ENCODE assay signal across 8 mouse cellular contexts in genomic region chr12:80434601-80434960, GRCm38 (mm10). TPM values are rescaled to one million over a fixed set of nuclear protein-coding genes. Genes with fewer than 3 reads are reported as not detected.
DNase-seq lines count a peak whose midpoint lies in the region; ATAC-seq and TF ChIP-seq lines count a peak whose summit lies in the region.

No protein-coding gene starts in this region.

- no peak for ATAC-seq in heart, embryonic 14.5 days (ENCODE audit: insufficient number of reproducible peaks, insufficient read depth, low FRiP score, low read depth)
- no peak for ATAC-seq in embryonic facial prominence, embryonic 13.5 days (ENCODE audit: insufficient number of reproducible peaks, insufficient read depth, low FRiP score, low TSS enrichment, low read depth)
- no peak for ATAC-seq in neural tube, embryonic 14.5 days (ENCODE audit: low read depth)
- ATAC-seq in megakaryocyte progenitor cell, adult 5-6 weeks (replicated peaks; ENCODE audit: poor library complexity) = no peak; the same call in 1 of the 2 replicates

- no peak for TF ChIP-seq CTCF in ES-Bruce4 (IDR thresholded peaks at IDR 0.05; ENCODE audit: low read depth, low read length)

- H3K4me2 ChIP-seq in heart, embryonic 14.5 days (ENCODE audit: low read length) = peak overlapping the region; percentile 72
- peak overlapping the region; percentile 81 for H3K4me2 ChIP-seq in embryonic facial prominence, embryonic 13.5 days
- H3K4me2 ChIP-seq in neural tube, embryonic 14.5 days (ENCODE audit: low read depth, low read length) = peak overlapping the region; percentile 49

- no peak for DNase-seq in heart, adult 9 months (ENCODE audit: low spot score in 2 of 2)
- DNase-seq in limb, embryonic 10.5 days (ENCODE audit: low spot score) = no peak
- no peak for DNase-seq in frontal cortex, postnatal 14 days (ENCODE audit: low spot score in 2 of 2)

- H3K4me1 ChIP-seq in heart, embryonic 14.5 days (ENCODE audit: control insufficient read depth in 2 of 2, insufficient read depth in 2 of 2, low read length in 2 of 2) = peaks cover 3 to 15% of the 10 kb centered on the region in 2 experiments
- no peaks in the 10 kb centered on the region for H3K4me1 ChIP-seq in ES-Bruce4 (ENCODE audit: control insufficient read depth, insufficient read depth, low read length)
- peaks cover 17% of the 10 kb centered on the region for H3K4me1 ChIP-seq in embryonic facial prominence, embryonic 13.5 days
- peaks cover 31% of the 10 kb centered on the region for H3K4me1 ChIP-seq in limb, embryonic 10.5 days
- H3K4me1 ChIP-seq in neural tube, embryonic 14.5 days (ENCODE audit: control insufficient read depth, insufficient read depth, low read length) = peaks cover 18% of the 10 kb centered on the region; the same call in 1 of the 2 replicates

- TF ChIP-seq POLR2A in ES-Bruce4 (IDR thresholded peaks at IDR 0.05; ENCODE audit: insufficient read depth, low read length) = no peak

- no peak for TF ChIP-seq EP300 in ES-Bruce4 (IDR thresholded peaks at IDR 0.05; ENCODE audit: insufficient read depth, low read depth, low read length)

- H3K27ac ChIP-seq in heart, embryonic 14.5 days (replicated peaks in 1 of 2; ENCODE audit: control insufficient read depth in 1 of 2, insufficient read depth in 1 of 2, low read depth in 2 of 2, low read length in 2 of 2) = peak overlapping the region; percentile 27 to 96; a peak in 3 of 4 replicates
- peak overlapping the region; percentile 58 for H3K27ac ChIP-seq in ES-Bruce4 (ENCODE audit: insufficient read depth, low read length)
- peak overlapping the region; percentile 98 for H3K27ac ChIP-seq in embryonic facial prominence, embryonic 13.5 days
- H3K27ac ChIP-seq in limb, embryonic 10.5 days = peak overlapping the region; percentile 96
- H3K27ac ChIP-seq in neural tube, embryonic 14.5 days (ENCODE audit: low read depth, low read length) = peak overlapping the region; percentile 94

- peak overlapping the region; percentile 89 to 94 for H3K4me3 ChIP-seq in heart, embryonic 14.5 days (ENCODE audit: control insufficient read depth in 1 of 2, insufficient read depth in 1 of 2, low read depth in 1 of 2, low read length in 2 of 2)
- peak overlapping the region; percentile 99 for H3K4me3 ChIP-seq in ES-Bruce4 (ENCODE audit: low read depth, low read length)
- peak overlapping the region; percentile 91 for H3K4me3 ChIP-seq in embryonic facial prominence, embryonic 13.5 days
- peak overlapping the region; percentile 81 for H3K4me3 ChIP-seq in limb, embryonic 10.5 days
- peak overlapping the region; percentile 93 for H3K4me3 ChIP-seq in neural tube, embryonic 14.5 days (ENCODE audit: low read depth, low read length)

- WGBS in heart, embryonic 14.5 days = 3% methylated on average over 8 of the region's 10 CpGs
- 3% methylated on average over 9 of the region's 10 CpGs for WGBS in embryonic facial prominence, embryonic 13.5 days
- WGBS in limb, embryonic 10.5 days = 11% methylated on average over 9 of the region's 10 CpGs
- WGBS in neural tube, embryonic 14.5 days = 14% methylated on average over 9 of the region's 10 CpGs

- H3K36me3 ChIP-seq in heart, embryonic 14.5 days (ENCODE audit: control insufficient read depth, insufficient read depth, low read length) = 0 out of 2 replicates have a peak, but pooled peaks cover 9% of the 10 kb centered on the region
- no peaks in the 10 kb centered on the region for H3K36me3 ChIP-seq in ES-Bruce4 (ENCODE audit: control insufficient read depth, insufficient read depth, low read length, poor library complexity, severe bottlenecking)
- H3K36me3 ChIP-seq in embryonic facial prominence, embryonic 13.5 days = no peaks in the 10 kb centered on the region
- H3K36me3 ChIP-seq in limb, embryonic 10.5 days = peaks cover 6% of the 10 kb centered on the region; the same call in 1 of the 2 replicates
- H3K36me3 ChIP-seq in neural tube, embryonic 14.5 days (ENCODE audit: control insufficient read depth, insufficient read depth, low read length) = no peaks in the 10 kb centered on the region

- H3K27me3 ChIP-seq in heart, embryonic 14.5 days (ENCODE audit: control insufficient read depth, insufficient read depth, low read length) = no peaks in the 10 kb centered on the region
- no peaks in the 10 kb centered on the region for H3K27me3 ChIP-seq in ES-Bruce4 (ENCODE audit: control insufficient read depth, insufficient read depth, low read length, poor library complexity, severe bottlenecking)
- H3K27me3 ChIP-seq in embryonic facial prominence, embryonic 13.5 days = no peaks in the 10 kb centered on the region
- no peaks in the 10 kb centered on the region for H3K27me3 ChIP-seq in limb, embryonic 10.5 days (ENCODE audit: low read depth, poor library complexity, severe bottlenecking)
- no peaks in the 10 kb centered on the region for H3K27me3 ChIP-seq in neural tube, embryonic 14.5 days (ENCODE audit: control insufficient read depth, insufficient read depth, low read length)

- H3K9ac ChIP-seq in heart, embryonic 14.5 days (ENCODE audit: low read length) = peak overlapping the region; percentile 96
- H3K9ac ChIP-seq in ES-Bruce4 (ENCODE audit: low read depth, poor library complexity, severe bottlenecking) = peak overlapping the region; percentile 97
- peak overlapping the region; percentile 93 for H3K9ac ChIP-seq in embryonic facial prominence, embryonic 13.5 days
- peak overlapping the region; percentile 90 for H3K9ac ChIP-seq in neural tube, embryonic 14.5 days (replicated peaks; ENCODE audit: low read depth, low read length)

- H3K9me3 ChIP-seq in heart, embryonic 14.5 days (ENCODE audit: control insufficient read depth, low read length) = no peaks in the 10 kb centered on the region
- H3K9me3 ChIP-seq in ES-Bruce4 (replicated peaks; ENCODE audit: control insufficient read depth, insufficient read depth, low read length, poor library complexity, severe bottlenecking) = no peaks in the 10 kb centered on the region
- H3K9me3 ChIP-seq in embryonic facial prominence, embryonic 13.5 days = no peaks in the 10 kb centered on the region
- H3K9me3 ChIP-seq in limb, embryonic 10.5 days (replicated peaks) = no peaks in the 10 kb centered on the region
- no peaks in the 10 kb centered on the region for H3K9me3 ChIP-seq in neural tube, embryonic 14.5 days (ENCODE audit: control insufficient read depth, low read length)

RNA-seq across cellular contexts. Expression of gene Dcaf5, which starts 1.8 kb away (rescaled TPM):
- polyA plus RNA-seq in heart, embryonic 14.5 days (2014; fragmentation: Nextera tagmentation; extraction: Ambion mirVana) = 10.5 and 10.7 TPM in 2 replicates
- polyA plus RNA-seq in ES-Bruce4 (2011; ENCODE audit: insufficient read depth, insufficient read length, low read depth, missing spikeins) = 10.0 and 10.2 TPM in 2 replicates
- 14.2 and 15.4 TPM in 2 replicates for polyA plus RNA-seq in embryonic facial prominence, embryonic 13.5 days (2015; fragmentation: Nextera tagmentation; extraction: Ambion mirVana)
- polyA plus RNA-seq in limb, embryonic 10.5 days (2016; fragmentation: Nextera tagmentation; extraction: Ambion mirVana) = 9.3 and 12.8 TPM in 2 replicates
- 25.3 and 25.6 TPM in 2 replicates for polyA plus RNA-seq in neural tube, embryonic 14.5 days (2014; fragmentation: Nextera tagmentation; extraction: Ambion mirVana)
- 8.1 and 9.6 TPM in 2 replicates for total RNA-seq in megakaryocyte progenitor cell, adult 5-6 weeks (2015)
- total RNA-seq in megakaryocyte progenitor cell, adult 5-6 weeks (2017) = 13.5 and 15.0 TPM in 2 replicates

RNA-seq across cellular contexts. Expression of gene Exd2, which starts 28.3 kb away (rescaled TPM):
- 17.4 and 17.9 TPM in 2 replicates for polyA plus RNA-seq in heart, embryonic 14.5 days (2014; fragmentation: Nextera tagmentation; extraction: Ambion mirVana)
- polyA plus RNA-seq in ES-Bruce4 (2011; ENCODE audit: insufficient read depth, insufficient read length, low read depth, missing spikeins) = 20.8 and 24.1 TPM in 2 replicates
- polyA plus RNA-seq in embryonic facial prominence, embryonic 13.5 days (2015; fragmentation: Nextera tagmentation; extraction: Ambion mirVana) = 28.1 and 30.5 TPM in 2 replicates
- polyA plus RNA-seq in limb, embryonic 10.5 days (2016; fragmentation: Nextera tagmentation; extraction: Ambion mirVana) = 25.9 and 29.7 TPM in 2 replicates
- polyA plus RNA-seq in neural tube, embryonic 14.5 days (2014; fragmentation: Nextera tagmentation; extraction: Ambion mirVana) = 60.9 and 63.6 TPM in 2 replicates
- total RNA-seq in megakaryocyte progenitor cell, adult 5-6 weeks (2015) = 11.3 and 13.8 TPM in 2 replicates
- 9.3 and 18.8 TPM in 2 replicates for total RNA-seq in megakaryocyte progenitor cell, adult 5-6 weeks (2017)
